Comparison of ENCODE assay signal across 9 mouse cellular contexts in the genomic region with DNA sequence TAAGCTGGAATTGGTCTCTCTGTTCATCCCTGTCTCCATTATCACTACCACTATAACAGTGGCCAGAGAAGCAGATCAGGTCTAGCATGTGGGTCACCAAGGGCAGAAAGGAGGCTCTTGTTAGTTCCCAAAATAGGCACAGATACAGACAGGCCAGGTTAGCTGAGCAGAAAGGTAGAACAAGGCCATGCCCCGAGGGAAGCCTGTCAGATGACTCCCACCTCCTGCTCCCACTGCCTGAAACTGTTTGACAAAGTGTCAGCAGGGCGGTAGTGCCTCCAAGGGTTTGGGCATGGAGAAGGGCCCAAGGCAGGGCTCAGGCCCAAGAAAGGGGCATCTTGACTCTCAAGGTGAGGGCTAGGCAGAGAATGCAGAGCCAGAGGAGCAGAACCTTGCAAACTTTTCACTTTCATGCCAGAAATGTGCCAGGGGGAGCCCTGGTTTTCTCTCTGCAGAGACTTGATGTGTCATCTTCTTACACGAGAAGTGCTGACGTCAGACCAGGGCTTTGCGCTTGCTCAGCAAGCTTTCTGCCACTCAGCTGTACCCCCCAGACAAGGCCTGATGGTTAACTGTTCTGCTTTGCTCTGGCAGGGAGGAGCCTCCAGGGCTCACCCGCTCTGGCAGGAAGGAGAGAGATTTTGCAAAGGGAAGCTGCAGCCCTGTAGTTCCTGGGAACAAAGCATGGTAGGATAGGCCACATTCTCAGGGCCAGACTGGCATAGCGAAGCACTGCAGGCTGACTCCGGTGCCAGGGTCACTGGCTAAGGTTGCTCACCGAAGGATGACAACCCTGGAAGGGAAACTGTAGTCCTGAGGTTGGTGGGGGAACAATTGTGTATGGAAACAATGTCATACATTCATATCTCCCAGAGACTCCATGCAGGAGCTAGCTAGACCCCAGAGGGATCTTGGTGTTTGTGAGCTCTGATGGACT. TPM values are rescaled to one million over a fixed set of nuclear protein-coding genes. Genes with fewer than 3 reads are reported as not detected.
DNase-seq lines count a peak whose midpoint lies in the region; ATAC-seq and TF ChIP-seq lines count a peak whose summit lies in the region.
"Had no signal": no experiment of that assay in that cellular context is flagged by ENCODE, and none has a peak within 500 bp of the region (broad histone marks: within the 10 kb centered on the region; RNA-seq: fewer than 3 reads in every experiment).

No protein-coding gene starts in this region.

- no peak overlapping the region for H3K4me3 ChIP-seq in cerebellum, adult 2 months (replicated peaks; ENCODE audit: insufficient read depth, low read depth, low read length)
- H3K4me3 ChIP-seq in hindbrain, embryonic 14.5 days (replicated peaks; ENCODE audit: low read length) = no peak overlapping the region
- no peak overlapping the region for H3K4me3 ChIP-seq in midbrain, embryonic 16.5 days (ENCODE audit: low read depth, low read length)
- H3K4me3 ChIP-seq: embryonic facial prominence, embryonic 12.5 days had no signal

- WGBS in cerebellum, adult 2 months = 44% methylated on average over 9 of the region's 9 CpGs
- 66% methylated on average over 9 of the region's 9 CpGs for WGBS in hindbrain, embryonic 14.5 days
- WGBS in midbrain, embryonic 16.5 days = 66% methylated on average over 9 of the region's 9 CpGs

- H3K27me3 ChIP-seq in cerebellum, adult 2 months (ENCODE audit: control insufficient read depth, insufficient read depth, low read length) = no peaks in the 10 kb centered on the region
- no peaks in the 10 kb centered on the region for H3K27me3 ChIP-seq in hindbrain, embryonic 14.5 days (ENCODE audit: control insufficient read depth, insufficient read depth, low read length)
- H3K27me3 ChIP-seq in midbrain, embryonic 16.5 days (ENCODE audit: control insufficient read depth, insufficient read depth, low read depth, low read length) = no peaks in the 10 kb centered on the region
- H3K27me3 ChIP-seq: embryonic facial prominence, embryonic 12.5 days had no signal

- no peaks in the 10 kb centered on the region for H3K9me3 ChIP-seq in hindbrain, embryonic 14.5 days (ENCODE audit: control insufficient read depth, low read length)
- no peaks in the 10 kb centered on the region for H3K9me3 ChIP-seq in midbrain, embryonic 16.5 days (replicated peaks; ENCODE audit: control insufficient read depth, low read length, poor library complexity, severe bottlenecking)
- H3K9me3 ChIP-seq: embryonic facial prominence, embryonic 12.5 days had no signal

- no peak overlapping the region for H3K27ac ChIP-seq in cerebellum, adult 2 months (ENCODE audit: insufficient read depth, low read length)
- peak overlapping the region; percentile 39; the same call in 1 of the 2 replicates for H3K27ac ChIP-seq in hindbrain, embryonic 14.5 days
- no peak overlapping the region for H3K27ac ChIP-seq in midbrain, embryonic 16.5 days (ENCODE audit: low read length)
- H3K27ac ChIP-seq: embryonic facial prominence, embryonic 12.5 days had no signal

- no peak for TF ChIP-seq POLR2A in cerebellum, adult 2 months (IDR thresholded peaks at IDR 0.05; ENCODE audit: borderline replicate concordance, insufficient read depth, low read length)

- peak; percentile 36 to 46 for DNase-seq in cerebellum, adult 2 months
- no peak for DNase-seq in cerebellum, adult 8-10 months
- DNase-seq in spleen, postnatal 36 days (ENCODE audit: low spot score in 2 of 2) = peak; percentile 19 to 25
- DNase-seq in spleen, postnatal 4 days (ENCODE audit: low spot score in 2 of 2) = no peak
- DNase-seq in hindbrain, embryonic 14.5 days (ENCODE audit: low spot score) = peak; percentile 36
- DNase-seq in left cerebral cortex, adult 8-10 months (ENCODE audit: low spot score in 2 of 2) = peak; percentile 45 to 76
- DNase-seq in embryo, embryonic 10.5 days (ENCODE audit: low spot score) = no peak

- no peak for TF ChIP-seq CTCF in cerebellum, adult 2 months (IDR thresholded peaks at IDR 0.05; ENCODE audit: borderline replicate concordance, insufficient read depth, low read depth, low read length)

- no peak overlapping the region for H3K9ac ChIP-seq in hindbrain, embryonic 14.5 days
- H3K9ac ChIP-seq in midbrain, embryonic 16.5 days (ENCODE audit: low read depth, low read length) = peak overlapping the region; percentile 28; the same call in 1 of the 2 replicates
- H3K9ac ChIP-seq: embryonic facial prominence, embryonic 12.5 days had no signal

- H3K4me1 ChIP-seq in cerebellum, adult 2 months (ENCODE audit: control insufficient read depth, insufficient read depth, low read length) = peaks cover 7% of the 10 kb centered on the region
- H3K4me1 ChIP-seq in hindbrain, embryonic 14.5 days (replicated peaks; ENCODE audit: control insufficient read depth, insufficient read depth, low read length) = no peaks in the 10 kb centered on the region
- H3K4me1 ChIP-seq in midbrain, embryonic 16.5 days (ENCODE audit: control insufficient read depth, insufficient read depth, low read length) = 0 out of 2 replicates have a peak, but pooled peaks cover 2% of the 10 kb centered on the region

- ATAC-seq in hindbrain, embryonic 14.5 days (ENCODE audit: low FRiP score) = peak; percentile 42
- no peak for ATAC-seq in midbrain, embryonic 16.5 days

- H3K4me2 ChIP-seq in hindbrain, embryonic 14.5 days (replicated peaks) = no peak overlapping the region
- no peak overlapping the region for H3K4me2 ChIP-seq in midbrain, embryonic 16.5 days (ENCODE audit: low read length)
- H3K4me2 ChIP-seq: embryonic facial prominence, embryonic 12.5 days had no signal

- H3K36me3 ChIP-seq in hindbrain, embryonic 14.5 days (replicated peaks; ENCODE audit: control insufficient read depth, insufficient read depth) = no peaks in the 10 kb centered on the region
- no peaks in the 10 kb centered on the region for H3K36me3 ChIP-seq in midbrain, embryonic 16.5 days (ENCODE audit: control insufficient read depth, insufficient read depth, low read length)
- H3K36me3 ChIP-seq: embryonic facial prominence, embryonic 12.5 days had no signal

RNA-seq across cellular contexts. Expression of a gene that starts 7.3 kb away (rescaled TPM):
- polyA plus RNA-seq in cerebellum, adult 2 months (2012; rRNA removed) = 17.2 and 19.5 TPM in 2 replicates
- polyA plus RNA-seq in hindbrain, embryonic 14.5 days (2014; fragmentation: Nextera tagmentation; extraction: Ambion mirVana) = 5.2 and 6.2 TPM in 2 replicates
- total RNA-seq in left cerebral cortex, adult 8-10 months (2022) = 10 to 100 TPM; 13.1 to 18.8 (median 16.8) TPM
- 7.5 and 7.6 TPM in 2 replicates for polyA plus RNA-seq in midbrain, embryonic 16.5 days (2015; fragmentation: Nextera tagmentation; extraction: Ambion mirVana)

RNA-seq across cellular contexts. Expression of a gene that starts 27.1 kb away (rescaled TPM):
- 24.2 and 24.3 TPM in 2 replicates for polyA plus RNA-seq in cerebellum, adult 2 months (2012; rRNA removed)
- 47.9 and 48.3 TPM in 2 replicates for polyA plus RNA-seq in hindbrain, embryonic 14.5 days (2014; fragmentation: Nextera tagmentation; extraction: Ambion mirVana)
- total RNA-seq in left cerebral cortex, adult 8-10 months (2022) = 10 to 100 TPM; 30.0 to 36.1 (median 30.8) TPM
- polyA plus RNA-seq in midbrain, embryonic 16.5 days (2015; fragmentation: Nextera tagmentation; extraction: Ambion mirVana) = 42.6 and 48.3 TPM in 2 replicates

RNA-seq across cellular contexts. Expression of a gene that starts 55.9 kb away (rescaled TPM):
- 75.4 and 78.6 TPM in 2 replicates for polyA plus RNA-seq in cerebellum, adult 2 months (2012; rRNA removed)
- polyA plus RNA-seq in hindbrain, embryonic 14.5 days (2014; fragmentation: Nextera tagmentation; extraction: Ambion mirVana) = 56.6 and 61.4 TPM in 2 replicates
- total RNA-seq in left cerebral cortex, adult 8-10 months (2022) = 100 to 1,000 TPM in 1 of 4 experiments, 10 to 100 TPM in 3; 82.3 to 105 (median 88.4) TPM
- 38.9 and 41.4 TPM in 2 replicates for polyA plus RNA-seq in midbrain, embryonic 16.5 days (2015; fragmentation: Nextera tagmentation; extraction: Ambion mirVana)

Comparison
In these comparisons a context has a peak if more than half of its experiments do, and no peak if none do; other contexts are left out.
1. DNase-seq: peak in cerebellum, adult 2 months (2 of 2), spleen, postnatal 36 days (2 of 2), hindbrain, embryonic 14.5 days (single experiment) and left cerebral cortex, adult 8-10 months (2 of 2); none in cerebellum, adult 8-10 months (single experiment), spleen, postnatal 4 days (0 of 2) and embryo, embryonic 10.5 days (single experiment).